Mouse (Mus musculus): ENCODE measurements around the gene Plin3.

GRCm38 (mm10) chr17:56254695-56255094 lies 38.0 kb downstream of the Plin3 start:
- TF ChIP-seq CTCF (IDR thresholded peaks at IDR 0.05), result no peak
- no peak for TF ChIP-seq EP300 (IDR thresholded peaks at IDR 0.05)

Data from lung, postnatal 0 days (tissue).